In genomic region chr7:46443163-46443562, GRCm38 (mm10) we compare ENCODE assay signal across 15 mouse cellular contexts. TPM values are rescaled to one million over a fixed set of nuclear protein-coding genes. Genes with fewer than 3 reads are reported as not detected.
"Had no signal": no experiment of that assay in that cellular context is flagged by ENCODE, and none has a peak within 500 bp of the region (broad histone marks: within the 10 kb centered on the region; RNA-seq: fewer than 3 reads in every experiment).

No protein-coding gene starts in this region.

- H3K9ac ChIP-seq: limb, embryonic 12.5 days; liver, embryonic 13.5 days; liver, postnatal 0 days; lung, embryonic 15.5 days; midbrain, embryonic 13.5 days; neural tube, embryonic 15.5 days had no signal

- DNase-seq: kidney, postnatal 10 days; kidney, postnatal 4 days; liver; liver, embryonic 13.5 days; liver, postnatal 0 days; lung, postnatal 14 days; right cerebral cortex, adult 18-20 months; right cerebral cortex, postnatal 25 days; thymus, postnatal 36 days had no signal

- ATAC-seq: liver, postnatal 0 days; midbrain, embryonic 13.5 days had no signal

- H3K36me3 ChIP-seq: limb, embryonic 12.5 days; liver, embryonic 13.5 days; lung, embryonic 15.5 days had no signal

- H3K9me3 ChIP-seq: limb, embryonic 12.5 days; liver, embryonic 13.5 days; lung, embryonic 15.5 days; midbrain, embryonic 13.5 days; neural tube, embryonic 15.5 days had no signal

- H3K4me2 ChIP-seq: limb, embryonic 12.5 days; liver, embryonic 13.5 days; lung, embryonic 15.5 days; midbrain, embryonic 13.5 days; neural tube, embryonic 15.5 days had no signal

- H3K4me1 ChIP-seq: liver, embryonic 13.5 days; lung, embryonic 15.5 days had no signal

- H3K27ac ChIP-seq: layer of hippocampus, adult 2 months; limb, embryonic 12.5 days; liver, embryonic 13.5 days; lung, embryonic 15.5 days; midbrain, embryonic 13.5 days; neural tube, embryonic 15.5 days had no signal

- H3K4me3 ChIP-seq: layer of hippocampus, adult 2 months; limb, embryonic 12.5 days; liver, embryonic 13.5 days; lung, embryonic 15.5 days; midbrain, embryonic 13.5 days; myocyte; neural tube, embryonic 15.5 days had no signal

- H3K27me3 ChIP-seq: liver, embryonic 13.5 days; lung, embryonic 15.5 days; midbrain, embryonic 13.5 days; neural tube, embryonic 15.5 days had no signal

RNA-seq across cellular contexts. Expression of gene Kcnc1, which starts 46.9 kb away (rescaled TPM):
- polyA plus RNA-seq: liver, postnatal 0 days had no signal
